Mouse (Mus musculus) liver, embryonic 14.5 days (tissue): Measurements from ENCODE around the gene Plekhm2.

Experiments used
- CTCF ChIP-seq: IDR thresholded peaks from 2 replicates; pipeline ENCODE4 v1.5.1; 2016; ENCODE audit warnings: antibody characterized with exemption, low read depth, control low read depth
- EP300 ChIP-seq: IDR thresholded peaks from 2 replicates; pipeline ENCODE4 v1.6.1; 2016; ENCODE audit warnings: antibody characterized with exemption, low read depth

DNA sequence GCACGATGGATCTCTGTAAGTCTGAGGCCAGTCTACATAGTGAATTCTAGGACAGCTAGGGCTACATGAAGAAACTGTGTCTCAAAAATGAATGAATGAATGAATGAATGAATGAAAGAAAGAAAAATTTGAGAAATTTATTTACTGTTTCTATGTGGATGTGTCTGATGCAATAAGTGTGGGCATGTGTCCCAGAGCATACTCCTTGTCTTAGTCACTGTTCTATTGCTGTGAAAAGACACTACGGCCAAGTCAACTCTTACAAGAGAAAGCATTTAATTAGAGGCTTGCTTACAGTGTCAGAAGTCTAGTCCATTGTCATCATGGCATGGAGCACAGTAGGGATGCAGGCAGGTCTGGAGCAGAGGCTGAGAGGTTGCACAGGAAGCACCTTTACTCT, 44.3 kb upstream of the Plekhm2 start:
- no peak for TF ChIP-seq CTCF
- TF ChIP-seq EP300 = no peak
